Mouse (Mus musculus) heart, embryonic 12.5 days (tissue): ENCODE results near the gene Gm20403. TPM values are rescaled to one million over a fixed set of nuclear protein-coding genes. Genes with fewer than 3 reads are reported as not detected.

Experiments
- ATAC-seq: fragments of 200-750 bp; cut with Nextera tagmentation; 2 replicates; pipeline ENCODE4 v1.8.0; 2017; ENCODE audit warnings: moderate TSS enrichment, moderate library complexity; ENCODE audit not compliant: insufficient number of reproducible peaks, low FRiP score
- H3K27ac ChIP-seq: fragments of 300-500 bp; sonication (generic); 2 replicates; pipeline ENCODE4 v1.5.1; 2016; ENCODE audit warnings: mild to moderate bottlenecking, moderate library complexity; ENCODE audit not compliant: poor library complexity, severe bottlenecking
- H3K27me3 ChIP-seq: fragments of 300-500 bp; sonication (generic); replicated peaks from 2 replicates; pipeline ENCODE4 v1.6.1; 2016; ENCODE audit warnings: mild to moderate bottlenecking, moderate library complexity
- H3K36me3 ChIP-seq: fragments of 300-500 bp; sonication (generic); 2 replicates; pipeline ENCODE4 v1.6.1; 2016; ENCODE audit warnings: mild to moderate bottlenecking, moderate library complexity
- H3K4me1 ChIP-seq: fragments of 300-500 bp; sonication (generic); replicated peaks from 2 replicates; pipeline ENCODE4 v1.6.1; 2016; ENCODE audit warnings: mild to moderate bottlenecking
- H3K4me2 ChIP-seq: fragments of 300-500 bp; sonication (generic); 2 replicates; pipeline ENCODE4 v1.6.1; 2016; ENCODE audit warnings: mild to moderate bottlenecking, moderate library complexity
- H3K4me3 ChIP-seq: fragments of 300-500 bp; sonication (generic); 2 replicates; pipeline ENCODE4 v1.5.1; 2016; ENCODE audit warnings: mild to moderate bottlenecking
- H3K9ac ChIP-seq: fragments of 300-500 bp; sonication (generic); 2 replicates; pipeline ENCODE4 v1.6.1; 2016; ENCODE audit warnings: mild to moderate bottlenecking, moderate library complexity
- H3K9me3 ChIP-seq: fragments of 300-500 bp; sonication (generic); replicated peaks from 2 replicates; pipeline ENCODE4 v1.6.1; 2016; ENCODE audit warnings: mild to moderate bottlenecking, moderate library complexity
- WGBS: fragments of 180-500 bp; shearing (Covaris S2); methylation state at CpG from one replicate; pipeline ENCODE4 v1.1.7; 2016; 5-methylcytosine and 5-hydroxymethylcytosine counted together
- polyA plus RNA-seq: library from polyadenylated mRNA; unstranded; fragments of >200 nt; fragmentation: Nextera tagmentation; extraction: Ambion mirVana; gene quantifications from 2 replicates; pipeline ENCODE4 v1.2.1, GENCODE M21; 2016

Gm20403 gene
- not detected in 2 replicates for polyA plus RNA-seq

DNA sequence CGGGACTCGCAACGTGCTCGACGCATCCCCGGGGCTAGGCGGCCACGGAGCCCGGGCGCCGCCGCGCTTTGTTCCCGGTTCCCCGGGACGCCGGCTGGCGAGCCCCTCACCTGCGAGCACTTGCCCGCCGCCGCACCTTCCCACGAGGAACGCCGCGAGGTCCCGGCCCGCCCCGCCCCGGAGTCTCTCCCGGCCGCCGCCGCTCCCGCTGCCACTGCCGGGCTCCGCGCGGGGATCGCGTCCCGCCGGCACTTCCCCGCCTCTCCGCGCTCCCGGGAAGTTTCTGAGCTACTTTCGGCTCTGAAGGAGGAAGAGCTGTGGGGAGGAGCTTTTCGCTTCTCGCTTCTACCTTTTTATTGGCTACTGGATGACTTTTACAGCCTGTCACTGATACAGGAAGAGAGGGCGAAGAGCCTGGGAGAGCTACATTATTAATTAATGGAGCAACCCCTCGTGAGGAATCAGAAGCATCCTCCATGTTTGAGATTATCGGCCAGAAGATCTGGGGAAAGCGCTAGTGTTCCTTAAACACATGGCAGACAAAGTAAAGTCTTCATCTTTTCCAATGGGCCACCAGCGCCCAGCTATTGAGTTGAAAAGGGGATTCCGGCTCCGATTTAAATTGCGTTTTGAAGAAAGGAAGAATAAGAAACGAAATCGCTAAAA, at the start of gene Gm20403:
Gm20403 (minus strand) TSS at position 478 of the 666 bp plus-strand sequence.
- peak within 1 kb of the TSS; percentile 94 for H3K9ac ChIP-seq
- peak within 1 kb of the TSS; percentile 89 for H3K27ac ChIP-seq
- H3K4me3 ChIP-seq = peak within 1 kb of the TSS; percentile 86
- peak within 1 kb of the TSS; percentile 78 for H3K4me2 ChIP-seq
- H3K27me3 ChIP-seq = no peaks in the 10 kb centered on the region
- peaks cover 6% of the 10 kb centered on the region; the same call in 1 of the 2 replicates for H3K4me1 ChIP-seq
- H3K9me3 ChIP-seq = no peaks in the 10 kb centered on the region
- WGBS = under 1% methylated on average over 55 of the region's 60 CpGs
- H3K36me3 ChIP-seq = peaks cover 10% of the 10 kb centered on the region
- ATAC-seq = peak; percentile 71

DNA sequence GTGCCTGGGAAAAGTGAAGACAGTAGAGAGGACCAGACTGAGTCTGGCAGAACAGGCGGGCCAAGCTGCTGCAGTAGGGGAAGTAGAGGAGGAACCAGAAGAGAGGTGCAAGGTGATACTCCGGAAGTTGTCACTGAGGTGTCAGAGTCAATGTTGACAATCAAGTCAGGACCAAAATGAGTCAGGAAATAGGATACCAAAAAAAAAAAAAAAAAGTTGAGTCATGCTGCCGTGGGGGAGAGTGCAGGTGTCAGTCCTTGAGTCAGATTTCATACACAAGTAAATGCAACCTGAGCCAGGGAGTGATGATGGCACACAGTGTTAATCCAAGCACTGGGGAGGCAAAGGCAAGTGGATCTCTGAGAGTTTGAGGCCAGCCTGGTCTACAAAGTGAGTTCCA, 40.8 kb upstream of the Gm20403 start:
- no peak for ATAC-seq
- Histone ChIP-seq H3K27me3 (no peaks in the 10 kb centered on the region), H3K4me1 (no peaks in the 10 kb centered on the region), H3K4me3 (no peak overlapping the region), H3K9ac (no peak overlapping the region), H3K9me3 (peaks cover 4% of the 10 kb centered on the region; the same call in 1 of the 2 replicates), H3K27ac (no peak overlapping the region), H3K36me3 (no peaks in the 10 kb centered on the region), H3K4me2 (no peak overlapping the region)
- 36% methylated on average over 3 of the region's 3 CpGs for WGBS

DNA sequence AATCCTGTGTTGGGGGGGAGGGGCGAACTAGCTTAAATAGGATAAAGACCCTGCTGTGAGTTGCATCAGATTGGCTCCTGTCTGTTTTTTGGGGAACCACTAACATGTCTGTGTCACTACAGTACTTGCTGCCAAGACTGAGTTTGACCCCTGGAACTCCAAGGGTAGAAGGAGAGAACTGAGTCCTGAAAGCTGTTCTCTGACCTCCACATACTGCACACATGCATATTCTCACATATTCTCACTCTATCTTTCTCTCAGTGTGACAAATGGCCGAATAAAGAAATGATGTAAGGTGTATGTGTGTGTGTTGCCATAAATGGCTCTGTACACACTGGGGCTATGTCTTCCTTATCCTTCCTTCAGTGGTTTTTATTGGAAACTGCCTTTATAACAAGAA, 37.0 kb upstream of the Gm20403 start:
- Histone ChIP-seq H3K4me2 (no peak overlapping the region), H3K4me3 (no peak overlapping the region), H3K27ac (no peak overlapping the region), H3K36me3 (no peaks in the 10 kb centered on the region), H3K9me3 (peaks cover 4% of the 10 kb centered on the region; the same call in 1 of the 2 replicates), H3K9ac (no peak overlapping the region), H3K27me3 (no peaks in the 10 kb centered on the region), H3K4me1 (no peaks in the 10 kb centered on the region)
- ATAC-seq = no peak
- 75% methylated on average over 2 of the region's 2 CpGs for whole genome bisulfite sequencing

DNA sequence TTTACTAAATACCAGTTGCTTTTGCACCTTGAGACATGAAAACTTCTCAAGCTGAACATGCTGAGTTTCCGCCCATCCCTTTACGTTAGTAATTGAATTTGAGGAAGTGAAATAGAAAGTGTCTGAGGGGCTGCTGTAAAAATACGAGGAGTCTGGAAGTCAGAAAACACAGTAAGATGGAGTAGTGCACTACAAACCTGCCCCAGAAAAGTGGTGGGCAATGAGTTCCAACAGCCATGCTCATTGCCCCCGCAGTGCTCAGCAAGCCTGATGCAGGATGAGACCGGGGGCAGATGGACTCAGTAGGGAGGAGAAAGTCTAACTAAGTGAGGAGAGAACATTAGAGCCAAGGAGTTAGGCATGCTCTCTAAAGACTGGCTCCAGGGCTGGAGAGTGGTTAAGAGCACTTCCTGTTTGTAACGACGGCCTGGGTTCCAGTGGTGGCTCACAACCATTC, 33.1 kb upstream of the Gm20403 start:
- no peak overlapping the region for H3K27ac ChIP-seq
- no peak overlapping the region for H3K9ac ChIP-seq
- no peak overlapping the region for H3K4me3 ChIP-seq
- no peak for ATAC-seq
- H3K4me1 ChIP-seq = no peaks in the 10 kb centered on the region
- no peaks in the 10 kb centered on the region for H3K27me3 ChIP-seq
- no peaks in the 10 kb centered on the region for H3K36me3 ChIP-seq
- H3K9me3 ChIP-seq = peaks cover 3% of the 10 kb centered on the region; the same call in 1 of the 2 replicates
- H3K4me2 ChIP-seq = no peak overlapping the region
- 85% methylated on average over 7 of the region's 7 CpGs for WGBS

DNA sequence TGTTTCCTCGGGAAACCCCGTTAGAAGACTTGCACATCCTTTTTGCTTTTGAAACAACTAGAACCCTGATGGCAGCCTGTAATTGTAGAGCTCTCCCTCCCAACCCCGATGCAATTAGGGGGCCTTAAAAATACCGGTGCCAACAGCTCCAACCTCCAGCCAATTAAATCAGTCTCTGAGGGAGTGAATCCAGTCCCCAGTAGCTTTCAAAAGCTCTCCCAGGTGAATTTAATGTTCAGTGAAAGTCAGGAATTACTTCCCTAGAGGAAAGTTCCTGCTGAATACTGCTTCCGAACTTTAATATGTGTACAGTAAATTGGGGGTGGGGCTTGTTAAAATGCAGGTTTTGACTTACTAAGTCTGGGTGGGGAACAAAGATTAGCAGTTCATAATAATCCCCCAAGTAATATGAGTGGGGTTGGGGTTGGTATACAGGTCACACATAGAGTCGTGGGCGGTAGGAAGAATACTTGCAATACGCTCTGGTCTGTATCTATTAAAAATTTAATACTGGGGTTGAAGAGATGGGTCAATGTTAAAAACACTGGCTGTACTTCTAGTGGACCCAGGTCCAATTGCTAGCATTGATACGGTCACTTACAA, 30.9 kb upstream of the Gm20403 start:
- Histone ChIP-seq H3K4me1 (no peaks in the 10 kb centered on the region), H3K4me3 (no peak overlapping the region), H3K9ac (no peak overlapping the region), H3K36me3 (no peaks in the 10 kb centered on the region), H3K4me2 (no peak overlapping the region), H3K9me3 (no peaks in the 10 kb centered on the region), H3K27ac (no peak overlapping the region), H3K27me3 (no peaks in the 10 kb centered on the region)
- 74% methylated on average over 9 of the region's 9 CpGs for WGBS
- ATAC-seq = no peak

DNA sequence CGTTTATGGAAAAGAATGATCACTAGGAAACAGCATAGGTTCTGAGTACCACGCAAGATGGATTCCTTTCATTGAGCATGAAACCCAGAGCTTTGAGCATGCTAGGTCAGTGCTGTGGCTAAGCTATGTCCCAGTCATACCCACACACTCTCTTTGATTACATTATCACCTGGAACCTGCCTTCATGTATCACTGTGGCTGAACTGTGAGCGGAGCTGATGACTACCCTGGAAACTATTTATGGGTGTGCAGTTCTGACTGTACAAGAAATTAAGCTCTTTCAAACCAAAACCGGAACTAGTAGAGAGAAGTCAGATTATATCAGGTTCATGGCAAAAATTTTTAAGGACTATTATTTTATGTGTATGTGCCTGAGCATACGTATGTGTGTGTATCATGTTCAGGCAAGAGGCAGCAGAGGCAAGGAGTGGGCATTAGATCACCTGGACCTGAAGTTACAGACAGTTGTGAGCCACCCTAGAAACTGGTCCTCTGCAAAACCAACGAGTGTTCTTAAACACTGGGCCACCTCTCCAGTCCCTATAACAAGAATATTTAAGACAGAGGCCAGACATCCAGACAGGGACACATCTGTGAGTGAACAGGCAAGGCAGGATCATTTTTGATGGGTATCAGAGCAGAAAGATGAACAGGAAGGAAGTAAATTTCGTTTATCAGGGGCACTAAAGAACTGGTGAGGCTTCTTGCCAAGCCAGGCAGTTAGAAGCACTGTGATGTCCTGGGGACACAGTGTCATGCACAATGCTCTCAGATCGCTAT, 30.2 kb upstream of the Gm20403 start:
- Histone ChIP-seq H3K9ac (no peak overlapping the region), H3K27ac (no peak overlapping the region), H3K36me3 (no peaks in the 10 kb centered on the region), H3K27me3 (no peaks in the 10 kb centered on the region), H3K9me3 (no peaks in the 10 kb centered on the region), H3K4me1 (no peaks in the 10 kb centered on the region), H3K4me3 (no peak overlapping the region), H3K4me2 (no peak overlapping the region)
- no peak for ATAC-seq
- WGBS = 71% methylated on average over 8 of the region's 8 CpGs

DNA sequence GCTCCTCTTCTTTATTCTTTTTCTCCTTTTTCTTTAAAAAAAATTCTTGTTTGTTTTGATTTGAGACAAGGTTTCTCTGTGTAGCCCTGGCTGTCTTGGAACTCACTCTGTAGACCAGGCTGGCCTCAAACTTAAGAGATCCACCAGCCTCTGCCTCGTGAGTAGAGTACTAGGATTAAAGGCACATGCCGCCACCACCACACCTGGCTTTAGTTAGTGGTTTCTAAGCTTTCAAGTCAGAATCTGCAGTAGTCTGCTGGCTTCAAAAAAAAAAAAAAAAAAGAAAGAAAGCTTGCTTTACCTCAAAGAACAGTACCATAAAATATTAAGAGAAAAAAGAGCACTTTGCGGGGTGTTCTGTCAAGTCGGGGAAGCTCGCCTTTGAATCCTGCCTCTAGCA, 29.1 kb upstream of the Gm20403 start:
- no peak for ATAC-seq
- Histone ChIP-seq H3K27me3 (no peaks in the 10 kb centered on the region), H3K9ac (no peak overlapping the region), H3K27ac (no peak overlapping the region), H3K4me1 (no peaks in the 10 kb centered on the region), H3K4me2 (no peak overlapping the region), H3K9me3 (no peaks in the 10 kb centered on the region), H3K36me3 (no peaks in the 10 kb centered on the region), H3K4me3 (no peak overlapping the region)
- WGBS = 82% methylated on average over 5 of the region's 5 CpGs

DNA sequence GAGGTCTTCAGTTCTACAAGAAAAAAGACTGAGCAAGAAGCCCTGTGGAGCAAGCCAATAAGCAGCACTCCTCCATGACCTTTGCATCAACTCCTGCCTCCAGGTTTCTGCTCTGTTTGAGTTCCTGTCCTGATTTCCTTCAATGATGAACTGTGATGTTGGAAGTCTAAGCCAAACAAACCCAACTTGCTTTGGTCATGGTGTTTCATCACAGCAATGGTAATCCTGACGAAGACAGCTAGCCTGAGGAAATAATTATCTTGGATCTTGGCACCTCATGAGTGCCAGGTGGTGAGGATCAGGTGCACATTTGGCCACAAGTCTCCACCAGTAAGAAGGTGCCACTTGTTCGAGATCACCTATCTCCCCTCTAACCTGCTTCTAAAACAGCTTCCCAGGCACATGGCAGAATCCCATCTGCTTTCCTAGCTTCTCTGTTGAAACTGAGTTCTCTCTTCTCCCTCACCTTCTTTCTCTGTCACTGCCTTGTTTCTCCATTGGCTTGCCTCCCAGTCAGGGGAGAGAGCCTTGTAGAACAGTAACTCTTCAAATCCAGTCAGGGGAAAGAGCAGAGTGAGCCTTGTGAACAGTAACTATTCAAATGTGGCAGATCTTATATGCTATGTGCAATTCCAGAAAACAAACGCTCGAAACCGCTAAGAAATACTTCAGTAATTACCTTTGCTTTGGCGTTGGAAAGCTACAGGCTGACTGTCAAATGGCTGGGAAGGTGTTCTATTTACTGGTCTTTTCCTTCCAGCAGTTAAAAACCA, 27.5 kb upstream of the Gm20403 start, which contains the start of gene Baz1a:
Baz1a (minus strand) TSS at position 723 of the 773 bp plus-strand sequence.
- WGBS = 82% methylated on average over 6 of the region's 6 CpGs
- no peak within 1 kb of the TSS for H3K9ac ChIP-seq
- H3K36me3 ChIP-seq = no peaks in the 10 kb centered on the region
- no peaks in the 10 kb centered on the region for H3K27me3 ChIP-seq
- H3K9me3 ChIP-seq = no peaks in the 10 kb centered on the region
- H3K4me2 ChIP-seq = no peak within 1 kb of the TSS
- no peak within 1 kb of the TSS for H3K27ac ChIP-seq
- no peak within 1 kb of the TSS for H3K4me3 ChIP-seq
- H3K4me1 ChIP-seq = no peaks in the 10 kb centered on the region
- no peak for ATAC-seq

DNA sequence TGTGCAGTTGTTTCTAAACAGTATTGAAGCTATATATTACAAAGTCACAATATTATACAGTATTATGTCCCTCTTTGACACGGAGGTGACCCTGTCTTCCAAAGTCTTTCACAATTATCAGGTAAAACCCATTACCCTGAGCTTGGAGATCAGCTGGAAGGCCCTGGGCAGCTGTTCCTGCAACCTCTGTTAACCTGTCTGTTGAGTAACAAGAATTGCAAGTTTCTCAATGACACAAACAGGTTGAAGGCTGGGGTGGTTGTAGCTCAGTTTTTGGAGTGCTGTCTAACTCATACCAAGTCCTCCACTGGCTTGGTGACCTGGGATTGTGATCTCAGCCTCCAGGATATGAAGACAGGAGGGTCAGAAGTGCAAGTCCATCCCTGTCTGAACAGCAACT, 26.7 kb upstream of the Gm20403 start:
- Histone ChIP-seq H3K9me3 (no peaks in the 10 kb centered on the region), H3K36me3 (no peaks in the 10 kb centered on the region), H3K9ac (no peak overlapping the region), H3K4me3 (no peak overlapping the region), H3K4me1 (no peaks in the 10 kb centered on the region), H3K27me3 (no peaks in the 10 kb centered on the region), H3K4me2 (no peak overlapping the region), H3K27ac (no peak overlapping the region)
- ATAC-seq = no peak
- 73% methylated on average over 1 of the region's 1 CpGs for WGBS

DNA sequence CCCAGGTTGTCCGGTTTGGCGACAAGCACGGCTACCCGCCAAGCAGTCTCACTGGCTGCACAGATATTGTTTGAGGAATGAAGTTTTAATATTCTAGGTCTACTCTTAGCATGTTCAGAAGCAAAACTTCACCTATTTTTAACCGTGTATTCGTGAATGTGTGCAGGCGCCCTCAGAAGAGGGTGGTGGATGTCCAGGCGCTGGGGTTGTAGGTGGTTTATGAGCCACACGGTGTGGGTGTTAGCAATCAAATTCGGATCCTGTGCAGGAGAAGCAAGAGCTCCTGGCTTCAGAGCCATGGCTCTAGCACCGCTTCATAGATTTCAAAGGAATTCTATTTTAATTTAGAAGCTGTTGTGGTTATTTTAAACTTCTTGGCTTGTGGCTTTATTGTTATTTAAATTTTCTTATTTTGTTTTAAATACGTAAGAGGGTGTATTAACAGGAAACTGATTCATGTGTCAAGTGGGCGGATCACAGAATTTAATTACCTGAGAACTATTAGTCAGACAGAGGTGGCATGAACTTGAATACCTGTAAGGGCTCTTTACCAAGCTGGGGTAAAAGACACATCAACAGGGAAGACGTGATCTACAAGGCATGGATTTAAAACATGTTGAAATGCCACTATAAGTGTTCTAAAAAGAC, 21.2 kb upstream of the Gm20403 start:
- no peaks in the 10 kb centered on the region for H3K36me3 ChIP-seq
- no peak overlapping the region for H3K27ac ChIP-seq
- no peaks in the 10 kb centered on the region for H3K27me3 ChIP-seq
- no peak for ATAC-seq
- H3K4me3 ChIP-seq = no peak overlapping the region
- no peak overlapping the region for H3K9ac ChIP-seq
- H3K4me2 ChIP-seq = no peak overlapping the region
- WGBS = 85% methylated on average over 14 of the region's 14 CpGs
- H3K4me1 ChIP-seq = no peaks in the 10 kb centered on the region
- H3K9me3 ChIP-seq = 0 out of 2 replicates have a peak, but pooled peaks cover 4% of the 10 kb centered on the region
